Mouse (Mus musculus) cerebellum, adult 2 months (tissue): ENCODE measurements around the gene Col24a1. TPM values are rescaled to one million over a fixed set of nuclear protein-coding genes. Genes with fewer than 3 reads are reported as not detected.

Experiments
- DNase-seq, 2 experiments: peaks; one replicate each; pipeline ENCODE4 v3.0.0; 2021
- H3K27ac ChIP-seq: fragments of 200-500 bp; 2 replicates; pipeline ENCODE4 v1.5.1; 2012; ENCODE audit warnings: low read length, control low read depth, inconsistent platforms; ENCODE audit not compliant: insufficient read depth
- H3K27me3 ChIP-seq: fragments of 200-500 bp; 2 replicates; pipeline ENCODE4 v1.6.1; 2012; ENCODE audit warnings: inconsistent platforms, mild to moderate bottlenecking, low read length, moderate library complexity; ENCODE audit not compliant: control insufficient read depth, insufficient read depth
- H3K4me1 ChIP-seq: fragments of 200-500 bp; 2 replicates; pipeline ENCODE4 v1.6.1; 2011; ENCODE audit warnings: low read length; ENCODE audit not compliant: control insufficient read depth, insufficient read depth
- H3K4me3 ChIP-seq: fragments of 200-500 bp; replicated peaks from 2 replicates; pipeline ENCODE3; 2011; ENCODE audit warnings: mild to moderate bottlenecking, low read depth, low read length, control low read depth; ENCODE audit not compliant: insufficient read depth
- CTCF ChIP-seq: fragments of 200-500 bp; IDR thresholded peaks from 2 replicates; pipeline ENCODE4 v1.5.1; 2011; ENCODE audit warnings: low read depth, mild to moderate bottlenecking, control low read depth, low read length, moderate library complexity, borderline replicate concordance; ENCODE audit not compliant: insufficient read depth
- POLR2A ChIP-seq: fragments of 200-500 bp; IDR thresholded peaks from 2 replicates; pipeline ENCODE4 v1.6.1; 2011; ENCODE audit warnings: low read length, control low read depth, borderline replicate concordance; ENCODE audit not compliant: insufficient read depth
- WGBS: fragments of 180-500 bp; shearing (Covaris S2); methylation state at CpG from one replicate; pipeline ENCODE4 v1.1.7; 2018; 5-methylcytosine and 5-hydroxymethylcytosine counted together
- polyA plus RNA-seq: library from polyadenylated mRNA; depleted of rRNA; stranded (reverse); fragments of >200 nt; gene quantifications from 2 replicates; pipeline ENCODE4 v1.2.3, GENCODE M21; 2012; rRNA removed

Gene Col24a1
- polyA plus RNA-seq = 2.2 and 3.0 TPM in 2 replicates

DNA sequence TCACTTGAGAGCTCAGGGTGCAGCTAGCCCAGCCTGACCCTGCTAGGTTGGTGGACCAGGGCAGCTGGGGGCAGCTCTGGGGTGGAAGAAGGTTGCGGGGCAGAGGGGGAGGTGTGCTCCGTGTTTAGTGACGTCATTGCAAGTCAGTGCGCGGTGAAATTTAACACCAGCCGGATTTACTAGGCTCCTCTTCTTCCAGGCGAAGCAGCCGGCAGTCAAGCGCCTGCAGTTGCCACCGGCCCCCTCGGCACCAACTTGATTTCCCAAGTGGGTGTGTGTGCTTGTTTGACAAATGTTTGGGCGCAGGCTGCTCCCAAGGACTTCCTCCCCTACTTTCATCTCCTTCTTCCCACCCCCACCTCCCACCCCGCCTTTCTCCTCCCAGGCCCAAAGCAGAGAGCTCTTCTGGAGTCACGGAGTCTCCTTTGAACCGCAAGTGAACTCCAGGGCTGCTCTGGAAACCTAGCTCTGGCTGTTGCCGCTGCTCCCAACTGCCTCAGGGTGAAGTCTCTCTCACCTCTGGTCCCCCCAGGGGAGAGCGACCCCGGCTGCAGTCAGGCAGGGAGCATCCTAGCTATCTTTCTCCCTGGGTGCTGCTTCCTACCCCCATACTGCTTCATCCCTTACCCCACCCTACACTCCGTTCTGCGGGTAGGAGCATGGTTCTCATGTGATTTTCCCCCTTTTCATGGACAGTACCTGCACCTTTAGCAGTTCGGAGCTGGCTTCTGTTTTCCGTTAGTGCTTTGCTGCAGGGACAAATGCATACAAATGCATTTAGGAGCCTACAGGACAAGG, at the start of gene Col24a1:
Gene Col24a1 (plus strand): TSS at position 136 of the 798 bp plus-strand sequence.
- WGBS = 3% methylated on average over 22 of the region's 22 CpGs
- no peaks in the 10 kb centered on the region; the same call in 1 of the 2 replicates for H3K27me3 ChIP-seq
- TF ChIP-seq POLR2A = no peak
- TF ChIP-seq CTCF = no peak
- no peak within 1 kb of the TSS for H3K27ac ChIP-seq
- no peak within 1 kb of the TSS for H3K4me3 ChIP-seq
- DNase-seq = no peak
- H3K4me1 ChIP-seq = no peaks in the 10 kb centered on the region

DNA sequence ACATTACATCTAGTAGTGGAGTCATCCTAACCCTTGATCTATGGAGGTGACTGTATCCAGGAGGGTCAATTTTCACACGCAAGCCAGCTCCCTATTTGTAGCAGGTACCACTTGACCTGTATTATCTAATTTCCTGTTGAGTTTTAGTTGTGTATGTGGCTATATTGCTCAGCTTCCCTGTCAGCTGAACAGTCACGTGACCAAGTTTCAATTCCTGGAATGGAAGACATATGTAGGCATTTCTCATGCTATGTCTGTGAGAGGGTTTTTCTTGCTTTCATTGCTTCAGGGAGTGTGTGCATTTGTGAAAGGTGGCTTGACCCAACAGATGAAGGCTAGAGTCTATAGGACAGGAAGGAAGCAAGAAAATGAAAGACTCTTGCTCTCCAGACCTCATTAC, 44.2 kb upstream of the Col24a1 start:
- H3K4me3 ChIP-seq = no peak overlapping the region
- no peaks in the 10 kb centered on the region for H3K4me1 ChIP-seq
- no peak overlapping the region for H3K27ac ChIP-seq
- no peaks in the 10 kb centered on the region for H3K27me3 ChIP-seq
- DNase-seq = no peak
- TF ChIP-seq CTCF (no peak), POLR2A (no peak)
- WGBS = 89% methylated on average over 2 of the region's 2 CpGs

DNA sequence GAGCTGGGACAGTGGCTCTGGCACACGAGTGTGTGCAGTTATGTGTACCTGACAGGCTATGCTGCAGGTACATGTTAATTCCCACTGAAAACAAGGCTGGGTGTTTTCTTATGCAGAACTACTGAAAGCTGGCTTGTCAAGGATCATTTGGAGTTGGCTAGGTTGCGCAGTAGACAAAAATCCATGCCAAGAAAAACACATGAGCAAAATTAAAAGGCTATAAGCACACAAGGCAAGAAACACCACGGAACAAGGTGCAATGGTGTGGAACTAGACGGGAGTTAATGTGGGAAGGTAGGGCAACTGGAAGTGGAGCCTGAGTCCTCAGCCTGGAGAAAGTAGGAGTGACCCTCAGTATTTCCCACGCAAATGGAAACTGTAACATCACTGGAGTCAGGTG, 39.2 kb upstream of the Col24a1 start:
- DNase-seq = no peak
- WGBS = 77% methylated on average over 5 of the region's 5 CpGs

DNA sequence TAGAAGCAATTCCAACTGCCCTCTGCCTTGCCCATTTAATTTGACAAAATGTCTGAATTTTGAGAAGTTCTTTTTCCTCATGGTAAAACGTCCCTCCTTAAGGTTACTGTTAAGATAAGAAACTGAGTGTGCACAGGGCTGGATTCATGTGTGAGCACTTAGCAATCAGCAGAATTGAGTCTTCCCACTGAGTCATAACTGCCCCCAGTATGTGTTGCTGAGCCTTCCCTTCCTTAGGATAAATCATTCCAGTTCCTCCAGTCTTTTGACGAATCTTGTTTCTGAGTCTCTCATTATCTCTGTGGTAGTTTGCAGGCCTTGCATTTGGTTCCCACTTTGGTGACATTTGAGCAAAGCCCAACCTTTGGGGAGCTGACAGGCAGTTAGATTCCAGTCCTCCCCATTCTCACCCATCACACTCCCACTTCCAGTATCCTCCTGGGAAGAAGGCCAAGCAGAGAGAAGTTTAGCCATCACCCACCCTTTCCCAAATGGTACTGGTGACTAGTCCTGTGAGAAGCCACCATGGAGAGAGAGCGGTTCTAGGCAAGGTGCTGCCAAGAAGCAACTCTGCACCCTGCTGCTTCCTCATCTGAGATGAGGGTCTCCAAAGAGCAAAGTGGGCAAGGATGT, 37.4 kb upstream of the Col24a1 start:
- no peaks in the 10 kb centered on the region for H3K27me3 ChIP-seq
- H3K27ac ChIP-seq = no peak overlapping the region
- no peak for DNase-seq
- H3K4me1 ChIP-seq = no peaks in the 10 kb centered on the region
- no peak overlapping the region for H3K4me3 ChIP-seq
- TF ChIP-seq CTCF (no peak), POLR2A (no peak)
- WGBS = 75% methylated on average over 3 of the region's 3 CpGs

More for the DNA sequence above, 39.2 kb upstream of the Col24a1 start:
- Histone ChIP-seq H3K27me3 (no peaks in the 10 kb centered on the region), H3K27ac (no peak overlapping the region), H3K4me3 (no peak overlapping the region), H3K4me1 (no peaks in the 10 kb centered on the region)
- TF ChIP-seq POLR2A = no peak
- no peak for TF ChIP-seq CTCF

DNA sequence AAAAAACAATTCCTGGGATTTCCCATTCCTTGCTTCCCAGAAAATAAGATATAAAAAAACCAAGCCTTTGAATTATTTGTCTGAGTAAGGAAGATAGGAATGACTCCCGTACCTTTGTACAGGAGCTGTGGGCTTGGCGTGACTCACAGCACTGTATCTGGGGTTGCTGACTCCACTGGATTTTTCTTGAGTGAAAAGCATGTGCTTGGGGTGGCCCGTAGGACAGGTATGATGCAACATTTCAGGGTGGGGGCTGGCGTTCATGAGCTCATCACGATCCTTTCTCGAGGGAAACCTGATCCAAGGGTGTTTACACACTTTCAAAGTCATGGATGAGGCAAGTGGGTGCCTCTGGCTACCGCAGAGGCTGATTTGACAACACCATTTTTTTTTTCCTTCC, 35.6 kb upstream of the Col24a1 start:
- DNase-seq = no peak
- WGBS = 92% methylated on average over 7 of the region's 7 CpGs
- H3K4me3 ChIP-seq = no peak overlapping the region
- no peaks in the 10 kb centered on the region for H3K4me1 ChIP-seq
- no peaks in the 10 kb centered on the region for H3K27me3 ChIP-seq
- no peak overlapping the region for H3K27ac ChIP-seq
- no peak for TF ChIP-seq CTCF
- TF ChIP-seq POLR2A = no peak

DNA sequence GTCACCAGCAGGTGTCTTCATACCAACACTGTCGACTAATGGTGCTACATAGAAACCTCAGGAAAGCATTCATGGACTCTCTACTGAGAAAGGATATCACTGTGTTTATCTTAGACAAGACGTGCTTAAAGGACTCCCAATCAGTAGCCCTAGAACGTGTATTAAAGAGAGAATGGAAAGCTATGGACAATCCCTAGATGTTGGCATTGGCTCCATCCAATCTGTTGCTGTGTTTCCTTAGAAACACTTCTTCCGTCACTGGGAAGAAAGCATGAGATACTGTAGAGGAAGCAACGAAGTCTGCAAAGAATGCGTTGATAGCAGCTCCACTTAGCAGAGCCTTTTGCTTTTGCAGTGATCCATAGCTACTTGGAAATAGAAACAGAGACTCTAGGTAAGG, 32.6 kb upstream of the Col24a1 start:
- 79% methylated on average over 6 of the region's 6 CpGs for WGBS
- TF ChIP-seq CTCF (no peak), POLR2A (no peak)
- Histone ChIP-seq H3K27me3 (no peaks in the 10 kb centered on the region), H3K27ac (no peak overlapping the region), H3K4me1 (no peaks in the 10 kb centered on the region), H3K4me3 (no peak overlapping the region)
- DNase-seq = no peak

DNA sequence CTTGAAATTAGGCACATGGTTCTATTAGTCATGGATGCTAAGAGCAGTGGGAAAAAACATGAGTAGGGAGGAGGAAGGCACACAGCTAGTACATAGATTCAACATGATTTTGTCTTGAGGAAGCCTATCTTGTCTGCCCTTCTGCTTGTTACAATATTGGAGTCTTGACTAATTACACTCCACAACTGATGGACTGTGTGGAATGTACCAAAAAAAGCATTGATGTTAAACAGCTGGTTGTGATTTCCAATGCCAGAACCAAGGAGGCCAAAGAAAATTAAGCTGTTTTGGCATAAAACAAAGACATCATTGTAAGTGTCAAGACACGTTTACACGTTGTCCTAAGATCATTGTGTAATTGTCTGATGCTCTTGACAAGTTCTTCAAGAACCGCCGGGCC, 29.1 kb upstream of the Col24a1 start:
- H3K4me3 ChIP-seq = no peak overlapping the region
- no peaks in the 10 kb centered on the region for H3K27me3 ChIP-seq
- DNase-seq = no peak
- WGBS = 32% methylated on average over 4 of the region's 4 CpGs
- H3K4me1 ChIP-seq = no peaks in the 10 kb centered on the region
- H3K27ac ChIP-seq = no peak overlapping the region
- TF ChIP-seq POLR2A (no peak), CTCF (no peak)

DNA sequence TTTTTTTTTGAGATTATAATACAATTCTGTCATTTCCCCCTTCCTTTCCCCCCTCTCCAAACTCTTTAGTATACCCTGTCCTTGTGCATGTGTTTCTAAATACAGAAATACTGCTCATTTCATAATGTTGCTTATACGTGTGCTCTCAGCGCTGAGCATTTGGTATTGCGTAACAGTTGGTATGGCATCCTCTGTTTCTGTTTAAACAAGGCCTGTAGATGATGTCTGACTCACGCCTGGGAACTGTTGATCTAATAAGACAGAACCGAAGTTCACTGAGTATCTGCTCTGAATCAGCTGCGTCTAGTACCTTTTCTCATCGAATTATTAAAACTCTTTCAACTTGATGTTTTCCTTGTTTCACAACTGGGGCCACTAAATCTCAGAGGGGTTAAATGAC, 24.2 kb upstream of the Col24a1 start:
- H3K4me3 ChIP-seq = no peak overlapping the region
- H3K4me1 ChIP-seq = no peaks in the 10 kb centered on the region
- WGBS = 94% methylated on average over 7 of the region's 7 CpGs
- H3K27ac ChIP-seq = no peak overlapping the region
- no peak for TF ChIP-seq CTCF
- TF ChIP-seq POLR2A = no peak
- no peaks in the 10 kb centered on the region for H3K27me3 ChIP-seq
- DNase-seq = no peak
